Mouse (Mus musculus) left cerebral cortex, postnatal 25 days (tissue): Measurements from ENCODE around the gene Mrps31. TPM values are rescaled to one million over a fixed set of nuclear protein-coding genes. Genes with fewer than 3 reads are reported as not detected.

ENCODE experiments used
- total RNA-seq, 2 experiments: library from RNA; stranded (reverse); gene quantifications; 2 replicates each; pipeline ENCODE4 v1.2.3; 2021

The Mrps31 gene
- total RNA-seq, 2 experiments from 2014 or later: 21.7 to 23.6 TPM

Other genes with a start within 250 kb of the Mrps31 start
- gene Nek3, start 244.9 kb upstream of the Mrps31 start, total RNA-seq: 1 to 10 TPM; 1.8 to 1.9 TPM
- gene Ckap2, start 225.5 kb upstream of the Mrps31 start, total RNA-seq: under 1 TPM; 0.57 to 0.85 TPM
- 10 to 100 TPM; 26.0 to 28.1 TPM for gene Vps36, start 218.6 kb upstream of the Mrps31 start, total RNA-seq
- gene Thsd1, start 184.0 kb upstream of the Mrps31 start, total RNA-seq: 1 to 10 TPM; 3.6 to 4.6 TPM
- not detected for gene Tpte, start 127.9 kb upstream of the Mrps31 start, total RNA-seq
- gene Slc25a15, start 12.8 kb upstream of the Mrps31 start, total RNA-seq: 10 to 100 TPM; 11.0 to 13.5 TPM